Mouse (Mus musculus): ENCODE results near the gene Plscr3. TPM values are rescaled to one million over a fixed set of nuclear protein-coding genes. Genes with fewer than 3 reads are reported as not detected.

Plscr3 gene
- total RNA-seq, 4 experiments from 2014 or later, result 8.7 to 10.6 (median 9.4) TPM

DNA sequence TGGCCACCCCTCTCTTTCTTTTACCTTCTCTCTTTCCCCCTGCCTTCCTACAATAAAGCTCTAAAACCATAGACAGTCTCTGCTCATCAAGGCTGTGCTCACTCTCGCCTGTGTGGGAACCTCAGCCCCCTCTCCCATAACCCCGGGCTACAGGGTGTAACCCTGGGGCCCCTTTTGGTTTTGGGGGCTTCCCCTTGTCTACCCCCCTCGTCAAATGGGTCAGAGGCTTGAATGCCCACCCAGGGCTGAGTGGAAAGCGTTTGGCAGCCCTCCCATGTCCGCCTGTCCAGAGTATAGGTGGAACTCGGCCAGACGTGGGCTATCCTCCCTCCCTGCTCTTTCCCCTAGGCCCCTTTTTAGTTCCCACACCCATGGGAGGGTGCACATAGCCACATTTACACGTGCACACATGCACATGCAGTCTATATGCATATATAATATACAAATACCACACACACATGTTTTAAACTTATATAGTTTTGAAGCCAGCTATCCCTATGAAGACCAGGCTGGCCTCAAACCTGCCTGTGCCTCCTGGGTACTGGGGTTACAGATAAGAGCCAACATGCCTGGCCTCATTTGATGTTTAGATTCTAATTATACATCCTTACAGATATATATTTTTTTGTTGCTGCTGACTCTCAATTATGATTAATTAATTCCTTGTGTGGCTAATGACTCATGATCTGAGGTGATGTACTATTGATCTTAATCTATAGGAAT lies 18.1 kb downstream of the Plscr3 start:
- DNase-seq (ENCODE audit: low spot score in 2 of 2), result no peak

DNA sequence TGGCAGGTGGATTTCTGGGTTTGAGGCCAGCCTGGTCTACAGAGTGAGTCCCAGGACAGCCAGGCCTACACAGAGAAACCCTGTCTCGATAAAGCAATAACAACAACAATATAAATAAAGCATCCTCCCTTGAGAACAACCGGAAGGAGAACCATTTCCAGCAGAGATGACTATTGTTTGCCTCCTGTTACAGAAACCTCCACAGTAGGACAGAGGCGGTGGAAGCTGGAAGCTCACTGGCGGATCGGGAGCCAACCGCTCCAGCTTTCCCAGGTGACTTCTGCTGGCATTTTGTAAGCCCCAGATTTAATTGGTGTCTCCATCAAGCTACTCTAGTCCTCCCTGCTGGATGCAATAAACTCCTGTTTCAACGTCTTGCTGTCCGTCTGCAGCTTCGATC lies 19.4 kb downstream of the Plscr3 start:
- no peak for DNase-seq (ENCODE audit: low spot score in 2 of 2)

DNA sequence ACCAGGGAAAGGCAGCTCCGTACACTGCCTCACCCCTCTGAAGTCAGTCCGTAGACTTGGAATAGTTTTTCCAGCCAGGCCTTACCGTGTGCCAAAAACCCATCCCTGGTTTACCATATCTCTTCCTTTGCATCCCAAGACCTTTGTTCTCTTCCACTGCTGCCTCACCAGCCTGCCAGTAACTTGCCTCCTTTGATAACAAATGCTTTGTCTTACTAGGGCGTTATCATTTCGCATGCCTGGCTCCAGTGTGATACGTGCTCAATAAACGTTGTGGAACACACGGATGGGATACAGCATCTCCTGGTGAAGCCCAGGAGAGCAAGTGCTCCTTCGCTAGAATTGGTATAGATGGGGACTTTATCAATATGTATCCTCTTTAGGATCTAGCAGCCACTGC lies 21.2 kb downstream of the Plscr3 start:
- DNase-seq (ENCODE audit: low spot score in 2 of 2), result no peak

DNA sequence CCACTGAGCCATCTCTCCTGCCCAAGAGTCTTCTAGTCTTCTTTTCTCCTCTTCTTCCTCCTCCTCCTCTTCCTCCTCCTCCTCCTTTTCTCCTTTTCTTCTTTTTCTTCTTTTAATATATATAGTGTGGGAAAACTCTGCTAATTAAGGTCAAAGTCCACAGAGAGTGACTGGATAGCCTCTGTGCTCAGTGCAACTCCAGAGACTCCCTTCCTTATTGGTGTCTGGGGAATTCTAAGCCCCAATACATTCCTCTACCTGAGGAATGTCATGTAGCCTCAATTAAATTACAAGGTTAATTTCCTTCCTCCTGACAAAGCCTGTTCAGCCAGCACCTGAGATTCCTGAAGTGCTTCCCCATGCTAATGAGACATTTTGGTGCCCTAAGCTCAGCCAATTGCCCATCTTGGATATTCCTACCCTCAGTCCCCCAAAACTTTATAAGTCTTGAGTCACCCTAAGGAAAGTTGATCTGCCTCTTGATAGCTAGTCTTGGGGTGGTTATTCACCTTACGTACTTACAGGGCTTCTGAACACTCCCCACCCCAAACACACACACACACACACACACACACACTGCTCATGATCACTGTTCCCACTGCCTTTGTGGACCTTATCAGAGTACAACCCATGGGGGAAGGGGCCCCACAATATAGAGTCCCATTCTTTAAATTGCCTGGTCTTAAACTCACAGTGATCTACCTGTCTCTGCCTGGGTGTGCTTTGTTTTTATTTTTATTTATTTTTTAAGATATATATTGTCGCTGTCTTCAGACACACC lies 24.3 kb downstream of the Plscr3 start:
- DNase-seq (ENCODE audit: low spot score in 2 of 2), result no peak

DNA sequence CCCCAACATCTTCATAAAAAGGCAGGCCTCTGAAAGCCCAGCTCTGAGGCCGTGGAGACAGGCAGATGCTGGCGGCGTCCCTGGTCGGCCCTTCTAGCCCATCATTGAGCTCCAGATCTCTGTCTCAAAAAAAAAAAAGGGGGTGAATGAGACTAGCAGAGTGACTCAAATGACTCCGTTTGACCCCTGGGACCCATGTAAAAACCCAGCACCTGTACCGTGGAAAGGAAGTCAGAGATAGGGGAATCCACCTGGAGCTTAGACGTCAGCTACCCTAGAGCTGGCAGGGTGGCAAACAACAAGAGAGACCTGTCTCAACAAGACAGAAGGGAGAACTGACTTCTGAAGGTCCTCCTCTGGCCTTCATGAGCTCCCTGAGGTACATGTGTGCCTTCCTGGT lies 25.6 kb downstream of the Plscr3 start:
- DNase-seq (ENCODE audit: low spot score in 2 of 2), result no peak

DNA sequence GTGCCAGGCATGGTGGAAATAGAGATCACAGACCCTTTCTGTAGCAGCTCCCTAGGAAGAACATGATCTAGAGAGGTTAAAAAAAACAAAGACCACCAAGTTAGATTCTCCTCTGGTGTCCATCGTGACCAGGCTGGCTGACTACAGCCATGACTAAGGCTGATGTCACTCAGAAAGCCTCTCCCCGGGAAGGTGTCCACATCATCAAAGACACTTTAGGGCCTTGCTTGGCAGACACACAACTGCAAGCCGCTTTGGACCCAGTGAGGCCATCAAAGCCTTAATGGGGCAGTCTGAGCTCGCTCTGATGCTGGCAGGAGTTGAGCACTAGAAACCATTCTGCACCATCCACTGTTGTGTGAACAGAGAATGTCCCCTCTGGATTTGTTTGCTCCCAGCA lies 26.3 kb downstream of the Plscr3 start:
- DNase-seq (ENCODE audit: low spot score in 2 of 2), result no peak

DNA sequence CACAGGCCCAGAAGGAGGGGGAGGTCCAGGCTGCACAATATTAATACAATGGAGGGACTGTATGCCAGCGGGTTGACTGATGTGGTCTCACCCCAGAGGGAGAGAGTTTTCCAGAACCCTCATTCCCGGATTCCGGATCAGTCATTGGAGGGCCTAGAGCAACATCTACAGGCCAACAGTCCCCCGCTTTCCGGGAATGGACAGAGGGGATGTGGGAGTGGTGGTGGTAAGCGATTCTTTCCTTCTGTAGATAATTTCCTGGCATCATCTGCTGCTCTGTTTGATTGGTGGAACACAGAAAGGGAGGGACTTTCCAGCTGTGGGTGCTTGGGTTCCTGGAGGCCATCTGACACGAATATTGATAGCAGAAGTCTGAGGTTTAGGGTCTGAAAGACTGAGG lies 30.0 kb downstream of the Plscr3 start:
- no peak for DNase-seq (ENCODE audit: low spot score in 2 of 2)

DNA sequence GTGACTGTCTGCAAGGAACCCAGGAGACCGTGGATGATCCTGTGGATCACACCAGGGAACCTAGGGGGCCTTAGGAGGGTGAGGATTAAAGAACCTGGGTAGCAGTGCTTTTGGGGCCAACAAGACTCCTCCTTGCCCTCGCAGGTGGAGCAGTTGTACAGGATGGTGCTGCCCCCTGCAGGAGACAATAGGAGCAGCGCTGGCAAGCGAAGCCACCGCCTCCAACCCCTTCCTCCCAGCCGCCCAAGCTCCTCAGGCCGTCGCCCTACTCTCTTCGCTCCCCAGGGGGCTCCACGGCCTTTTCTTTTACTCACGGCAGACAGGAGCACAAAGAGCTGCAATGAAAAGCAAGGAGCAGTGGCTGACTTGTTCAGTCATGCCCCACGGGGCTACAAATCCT lies 30.7 kb downstream of the Plscr3 start:
- DNase-seq (ENCODE audit: low spot score in 2 of 2), result peak; percentile 54 to 67

DNA sequence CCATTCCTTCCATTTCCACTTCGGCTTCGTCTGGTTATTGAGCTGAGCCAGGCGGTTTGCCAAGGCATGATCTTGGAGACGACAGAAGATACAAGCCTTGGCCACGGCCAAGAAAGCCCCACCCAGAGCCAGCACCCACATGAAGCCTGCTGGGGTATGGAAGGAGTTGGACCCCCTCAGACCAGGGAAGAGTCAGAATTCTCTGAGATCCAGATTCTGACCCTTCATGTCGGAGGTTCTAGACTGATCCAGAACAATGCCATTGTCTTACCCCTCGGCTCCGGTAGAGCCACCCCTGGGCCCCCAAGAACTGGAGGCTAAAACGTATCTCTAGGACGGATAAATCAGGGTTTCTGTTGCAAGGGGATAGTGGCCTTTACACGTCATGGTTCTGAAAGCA lies 31.7 kb downstream of the Plscr3 start, which contains the start of gene Tmem95:
Gene Tmem95, minus strand, starts transcription at position 141 of the 400 bp plus-strand sequence.
- DNase-seq (ENCODE audit: low spot score in 2 of 2), result no peak

DNA sequence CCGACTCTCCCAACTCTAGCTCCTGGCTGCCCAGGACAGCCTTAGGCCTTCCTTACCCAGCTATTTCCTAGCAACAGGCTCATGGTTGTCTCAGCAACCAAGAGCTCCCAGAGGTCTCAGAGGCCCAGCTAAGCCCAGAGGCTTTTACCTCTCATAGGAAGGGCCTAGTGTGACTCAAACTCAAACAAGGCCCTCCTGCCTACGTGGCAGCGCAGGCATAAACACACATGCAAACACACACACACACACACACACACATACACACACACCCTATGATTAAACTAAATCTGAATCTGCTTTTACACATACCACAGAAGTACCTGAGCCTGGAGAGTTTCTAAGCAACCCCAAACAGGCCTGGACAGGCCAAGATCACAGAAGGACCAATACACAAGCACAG lies 32.2 kb downstream of the Plscr3 start:
- DNase-seq (ENCODE audit: low spot score in 2 of 2), result no peak

DNA sequence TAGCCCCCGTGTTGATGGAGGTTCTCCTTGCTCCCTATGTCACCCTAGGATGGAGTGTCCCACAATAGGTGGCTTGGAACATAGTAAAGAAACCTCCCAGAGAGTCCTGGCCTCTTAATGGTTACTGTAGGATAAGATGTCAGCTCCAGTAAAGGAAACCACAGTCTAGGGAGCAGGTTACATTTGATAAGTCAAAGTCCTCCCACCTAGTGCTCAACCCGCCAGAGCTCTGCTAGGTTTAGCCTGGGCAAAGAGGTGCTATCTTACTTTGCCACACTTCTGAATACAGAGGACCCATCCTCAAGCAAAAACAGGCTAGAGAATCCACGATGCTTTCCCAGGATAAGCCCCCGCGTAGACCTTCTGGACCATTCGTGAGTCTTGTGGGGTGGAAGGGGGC lies 32.8 kb downstream of the Plscr3 start:
- no peak for DNase-seq (ENCODE audit: low spot score in 2 of 2)

DNA sequence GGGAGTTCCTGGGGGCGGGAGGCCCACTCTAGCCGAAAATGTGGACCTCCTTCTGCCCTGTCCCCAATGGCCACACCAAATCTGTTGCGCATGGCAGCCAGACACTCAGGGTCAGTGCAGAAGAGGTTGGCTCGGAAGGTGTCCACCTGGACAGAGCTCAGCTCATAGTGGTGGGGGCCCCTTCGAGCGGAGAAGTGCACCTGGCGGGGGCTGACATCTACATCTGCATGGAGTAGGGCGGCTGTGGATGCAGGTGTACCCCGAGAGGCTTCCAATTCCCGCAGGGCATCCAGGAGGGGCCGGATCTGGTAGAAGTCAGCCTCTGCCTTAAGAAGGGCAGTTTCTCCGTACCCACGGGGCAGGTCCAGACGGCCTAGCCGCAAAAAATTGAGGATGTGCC lies 33.5 kb downstream of the Plscr3 start:
- no peak for DNase-seq (ENCODE audit: low spot score in 2 of 2)

DNA sequence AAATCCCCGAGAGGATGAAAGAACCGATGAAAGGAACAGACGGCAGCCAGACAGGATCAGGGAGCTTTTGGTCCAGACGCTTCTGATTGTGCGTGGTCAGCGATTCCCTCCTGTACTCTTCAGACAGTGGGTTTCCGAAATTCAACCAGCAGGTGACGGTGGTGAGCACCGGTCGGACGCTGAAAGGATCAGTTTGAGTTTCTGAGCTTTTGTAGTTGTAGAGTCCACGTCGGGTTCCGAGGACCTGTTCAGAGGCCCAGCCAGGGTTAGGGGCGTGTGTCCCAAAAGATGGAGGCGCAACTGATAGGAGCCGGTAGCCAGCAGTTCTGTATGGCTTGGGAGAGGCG lies 34.3 kb downstream of the Plscr3 start:
- no peak for DNase-seq (ENCODE audit: low spot score in 2 of 2)

DNA sequence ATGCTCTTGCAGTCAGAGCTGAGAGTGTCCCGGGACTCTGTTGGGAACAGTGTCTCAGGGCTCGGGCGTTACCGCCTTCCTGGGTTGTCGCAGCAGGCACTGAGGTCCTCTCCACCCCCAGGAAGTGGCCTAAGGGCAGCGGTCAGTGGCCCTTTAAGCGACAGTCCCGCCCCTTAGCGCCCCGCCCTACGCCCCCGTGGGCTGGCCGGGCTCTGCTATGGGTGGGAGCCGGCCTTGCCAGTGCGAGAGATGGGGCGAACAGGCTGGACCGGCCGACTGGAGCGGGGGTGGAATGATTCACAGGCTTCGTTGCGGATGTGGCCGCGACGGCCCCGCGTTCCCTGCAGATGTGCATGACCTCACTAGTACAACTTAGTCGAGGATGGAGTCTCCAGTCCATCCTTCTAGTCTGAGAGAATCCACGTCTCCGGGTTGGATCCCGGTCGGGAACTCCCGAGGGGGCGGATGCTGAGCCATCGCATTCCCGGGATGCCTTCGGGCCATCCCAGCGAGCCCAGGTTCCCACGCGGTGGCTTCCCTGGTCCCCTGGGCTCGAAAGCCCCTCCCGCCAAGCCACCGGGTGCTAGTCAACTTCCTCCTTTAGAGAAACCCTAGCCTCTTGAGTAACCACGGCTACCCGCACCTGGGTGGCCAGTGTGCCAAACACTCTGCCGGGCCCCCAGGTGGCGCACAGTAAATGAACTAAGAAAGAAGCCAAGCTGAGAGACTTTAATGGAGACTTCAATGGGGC lies 34.9 kb downstream of the Plscr3 start, which contains the start of gene Kctd11:
Gene Kctd11, minus strand, starts transcription at position 554 of the 751 bp plus-strand sequence.
- peak; percentile 90 to 91 for DNase-seq (ENCODE audit: low spot score in 2 of 2)

DNA sequence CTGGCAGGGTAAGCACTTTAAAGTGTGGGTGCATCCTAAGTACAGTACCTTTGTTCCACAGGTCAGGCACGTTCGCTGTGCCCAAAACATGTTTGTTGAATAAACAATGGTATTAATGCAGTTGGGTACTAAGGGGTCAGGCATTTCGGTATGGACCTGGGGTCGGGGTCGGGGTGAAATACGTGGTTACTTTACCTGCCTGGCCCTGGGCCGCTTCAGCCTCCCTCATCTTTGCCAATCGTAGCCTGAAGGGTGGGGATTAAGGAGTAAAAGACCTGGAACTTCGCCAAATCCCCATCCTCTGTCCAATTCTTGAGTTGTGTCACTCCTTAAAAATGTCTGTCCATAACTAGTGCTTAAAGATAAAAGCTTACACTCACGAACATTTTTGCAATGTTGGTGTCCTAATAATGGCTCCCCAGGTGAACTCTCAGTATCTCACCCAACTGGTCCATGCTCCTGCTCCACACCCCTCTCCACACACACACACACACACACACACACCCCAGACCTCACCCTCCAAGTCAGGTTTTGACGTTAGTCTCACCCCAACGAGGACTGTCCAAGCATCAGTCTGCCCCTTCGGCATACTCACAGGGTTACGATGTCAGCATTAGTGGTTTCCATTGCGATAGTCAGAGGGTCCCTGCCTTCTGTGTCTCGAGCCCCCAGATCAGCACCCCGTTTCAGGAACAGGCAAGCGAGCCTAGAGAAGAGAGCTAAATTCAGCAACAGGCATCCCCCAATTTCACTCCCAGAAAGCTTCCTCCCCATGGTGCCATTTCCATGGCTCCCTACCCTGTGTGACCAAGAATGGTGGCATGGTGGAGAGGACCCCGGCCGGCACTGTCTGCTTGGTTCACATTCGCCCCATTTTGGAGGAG lies 35.9 kb downstream of the Plscr3 start:
- DNase-seq (ENCODE audit: low spot score in 2 of 2), result no peak

DNA sequence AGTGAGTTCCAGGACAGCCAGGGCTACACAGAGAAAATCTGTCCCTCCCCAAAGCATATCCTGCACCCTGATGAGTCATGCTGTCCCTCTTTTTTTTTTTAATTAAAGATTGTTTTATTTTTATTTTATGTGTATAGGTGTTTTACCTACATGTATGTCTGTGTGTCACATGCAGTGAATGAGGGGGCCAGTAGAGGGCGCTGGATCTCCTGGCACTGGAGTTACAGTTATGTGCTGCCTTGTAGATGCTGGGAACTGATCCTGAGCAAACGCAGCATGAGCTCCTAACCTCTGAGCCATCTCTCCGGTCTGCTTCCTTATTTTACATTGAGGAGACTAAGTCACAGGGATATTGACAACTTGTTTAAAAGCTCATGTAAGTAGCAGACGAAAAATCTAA lies 36.9 kb downstream of the Plscr3 start:
- DNase-seq (ENCODE audit: low spot score in 2 of 2), result no peak

DNA sequence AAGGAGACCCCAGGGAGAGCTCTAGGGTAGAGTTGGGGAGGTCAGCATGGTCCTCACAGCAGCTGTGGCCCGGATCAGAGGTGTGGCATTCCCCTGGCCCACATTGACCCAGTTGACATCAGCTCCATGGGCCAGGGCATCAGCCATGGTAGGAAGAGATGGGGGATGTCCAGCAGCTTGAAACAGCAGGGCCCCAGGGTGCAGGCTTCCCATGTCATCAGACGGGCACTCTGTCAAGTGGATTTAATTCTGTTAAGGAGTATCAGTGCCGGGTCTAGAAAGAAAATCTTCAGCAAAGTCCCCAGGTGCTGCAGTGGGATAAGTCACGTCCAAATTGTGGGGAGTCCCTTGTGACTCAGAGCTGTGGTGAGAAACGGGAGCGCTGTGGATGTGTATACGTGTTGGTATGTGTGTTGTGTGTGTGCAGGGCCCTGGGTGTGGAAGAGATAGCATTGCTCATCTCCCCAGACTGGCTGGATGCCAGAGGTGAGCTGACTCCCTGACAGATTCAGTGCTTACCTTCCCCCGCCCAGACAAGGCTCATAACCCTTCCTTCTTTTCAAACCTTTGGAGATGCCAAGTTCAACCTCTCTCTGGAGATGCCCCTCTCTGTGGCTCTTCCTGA lies 37.5 kb downstream of the Plscr3 start:
- no peak for DNase-seq (ENCODE audit: low spot score in 2 of 2)

DNA sequence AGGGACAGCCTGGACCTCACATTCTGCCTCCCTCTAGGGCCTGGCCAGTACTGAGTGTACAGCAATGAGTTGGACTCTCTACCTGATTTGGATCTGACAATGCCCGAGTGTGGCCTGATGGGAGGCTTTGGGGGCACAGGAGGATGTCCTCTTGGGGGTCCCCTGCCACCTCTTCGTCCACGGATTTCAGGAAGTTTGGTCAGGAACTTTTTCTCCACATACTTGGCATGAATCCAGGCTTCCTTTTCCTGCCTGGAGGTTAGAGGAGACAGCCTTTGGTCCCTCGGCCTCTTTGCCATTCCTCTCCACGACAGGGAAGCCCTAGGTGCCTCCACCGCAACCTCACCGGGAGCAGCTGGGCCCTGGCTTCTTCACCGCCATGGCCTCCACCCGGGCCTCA lies 38.1 kb downstream of the Plscr3 start:
- no peak for DNase-seq (ENCODE audit: low spot score in 2 of 2)

DNA sequence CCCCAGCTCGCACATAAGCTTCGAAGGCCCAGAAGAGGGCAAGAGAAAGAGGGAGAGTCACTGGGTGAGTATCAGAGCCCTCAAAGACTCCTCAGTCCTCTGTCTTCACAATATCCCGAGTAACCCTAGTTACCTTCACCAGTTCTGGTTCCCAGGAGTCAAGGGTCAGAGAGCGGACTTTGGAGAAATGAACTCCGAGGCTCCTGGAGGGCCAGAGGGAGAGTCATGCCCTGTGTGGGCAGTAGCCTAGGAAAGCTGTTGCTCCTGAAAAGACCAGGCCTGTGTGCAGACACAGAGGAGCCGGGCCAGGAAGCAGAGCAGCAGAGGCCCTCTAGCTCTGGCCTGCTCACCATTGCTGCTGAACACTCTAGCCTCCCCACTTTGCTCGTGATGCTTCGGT lies 38.5 kb downstream of the Plscr3 start:
- DNase-seq (ENCODE audit: low spot score in 2 of 2), result no peak

DNA sequence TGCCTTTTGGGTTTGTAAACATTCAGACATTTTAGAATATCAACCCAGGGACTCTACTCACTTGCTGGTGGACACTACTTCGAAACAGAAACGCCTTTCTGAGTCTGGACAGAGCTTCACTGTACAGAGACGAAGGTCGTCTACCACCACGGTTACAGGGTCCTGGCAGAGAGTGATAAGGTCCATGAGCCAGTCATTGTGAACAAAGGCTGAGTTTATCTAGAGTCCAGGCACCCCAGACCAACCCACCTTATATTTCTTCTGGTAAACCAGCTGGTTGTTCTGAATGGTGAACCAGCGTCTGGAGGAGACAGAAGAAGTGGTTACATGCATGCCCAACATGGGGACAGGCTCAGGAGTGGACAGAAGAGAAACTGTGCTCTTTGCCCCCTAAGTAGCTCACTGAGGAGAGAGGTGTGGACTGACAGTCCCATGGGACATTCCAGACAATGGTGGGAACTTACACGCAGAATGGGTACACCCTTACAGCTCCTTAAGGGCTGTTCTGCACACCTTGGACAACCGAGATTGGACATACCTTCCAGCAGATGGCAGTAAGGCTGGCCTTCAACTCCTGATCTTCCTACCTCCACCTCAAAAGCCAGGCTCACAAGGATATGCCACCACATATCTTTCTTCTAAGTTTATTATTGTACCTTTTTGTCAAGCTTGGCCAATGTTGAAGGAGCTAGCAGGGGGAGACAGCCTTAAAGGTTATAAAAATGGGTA lies 40.9 kb downstream of the Plscr3 start:
- DNase-seq (ENCODE audit: low spot score in 2 of 2), result no peak

All from gastrocnemius, adult 8-10 months (tissue).